Mouse (Mus musculus) heart, postnatal 0 days (tissue): ENCODE measurements around the gene Dhx16. TPM values are rescaled to one million over a fixed set of nuclear protein-coding genes. Genes with fewer than 3 reads are reported as not detected.
A peak's percentile ranks its signal among the peaks of the same experiment; 100 is the strongest.

Experiments used
- ATAC-seq: fragments of 200-750 bp; cut with Nextera tagmentation; 2 replicates; pipeline ENCODE4 v1.8.0; 2017; ENCODE audit warnings: low read depth, moderate number of reproducible peaks, moderate library complexity; ENCODE audit not compliant: insufficient read depth
- DNase-seq: peaks from one replicate; pipeline ENCODE4 v3.0.0-alpha.2; 2016; ENCODE audit warnings: low spot score
- H3K27ac ChIP-seq: fragments of 300-500 bp; sonication (generic); 2 replicates; pipeline ENCODE4 v1.5.1; 2014; ENCODE audit warnings: low read depth, mild to moderate bottlenecking
- H3K27me3 ChIP-seq: fragments of 300-500 bp; sonication (generic); 2 replicates; pipeline ENCODE4 v1.6.1; 2014; ENCODE audit warnings: low read length, mixed read lengths; ENCODE audit not compliant: control insufficient read depth, insufficient read depth
- H3K36me3 ChIP-seq: fragments of 300-500 bp; sonication (generic); replicated peaks from 2 replicates; pipeline ENCODE4 v1.6.1; 2014; ENCODE audit warnings: low read length, mixed read lengths; ENCODE audit not compliant: control insufficient read depth, insufficient read depth
- H3K4me1 ChIP-seq: fragments of 300-500 bp; sonication (generic); 2 replicates; pipeline ENCODE4 v1.6.1; 2014; ENCODE audit warnings: antibody characterized with exemption; ENCODE audit not compliant: control insufficient read depth, insufficient read depth
- H3K4me2 ChIP-seq: fragments of 300-500 bp; sonication (generic); 2 replicates; pipeline ENCODE4 v1.6.1; 2014; ENCODE audit warnings: low read depth, mild to moderate bottlenecking, low read length, moderate library complexity
- H3K4me3 ChIP-seq: fragments of 300-500 bp; sonication (generic); 2 replicates; pipeline ENCODE4 v1.5.1; 2014; ENCODE audit warnings: low read depth, low read length
- H3K9ac ChIP-seq: fragments of 300-500 bp; sonication (generic); replicated peaks from 2 replicates; pipeline ENCODE4 v1.6.1; 2014; ENCODE audit warnings: low read depth, low read length, mixed read lengths
- H3K9me3 ChIP-seq: fragments of 300-500 bp; sonication (generic); replicated peaks from 2 replicates; pipeline ENCODE4 v1.6.1; 2016; ENCODE audit warnings: low read length; ENCODE audit not compliant: control insufficient read depth
- CTCF ChIP-seq: IDR thresholded peaks from 2 replicates; pipeline ENCODE4 v1.5.1; 2016; ENCODE audit warnings: antibody characterized with exemption, control low read depth, low read depth
- EP300 ChIP-seq: IDR thresholded peaks from 2 replicates; pipeline ENCODE4 v1.6.1; 2016; ENCODE audit warnings: antibody characterized with exemption, low read depth
- WGBS: fragments of 180-500 bp; shearing (Covaris S2); extraction: QIAGEN DNeasy Blood & Tissue Kit; methylation state at CpG from one replicate; pipeline ENCODE4 v1.1.7; 2014; 5-methylcytosine and 5-hydroxymethylcytosine counted together
- polyA plus RNA-seq: library from polyadenylated mRNA; unstranded; fragments of >200 nt; fragmentation: Nextera tagmentation; extraction: Ambion mirVana; gene quantifications from 2 replicates; pipeline ENCODE4 v1.2.1, GENCODE M21; 2015
- total RNA-seq: library from RNA; depleted of rRNA; stranded (reverse); fragments of >200 nt; gene quantifications from 2 replicates; pipeline ENCODE4 v1.2.3, GENCODE M21; 2014; ENCODE audit warnings: low replicate concordance

Gene Dhx16
- total and polyA plus RNA-seq, 2 experiments from 2014 or later = 15.0 to 18.2 TPM

DNA sequence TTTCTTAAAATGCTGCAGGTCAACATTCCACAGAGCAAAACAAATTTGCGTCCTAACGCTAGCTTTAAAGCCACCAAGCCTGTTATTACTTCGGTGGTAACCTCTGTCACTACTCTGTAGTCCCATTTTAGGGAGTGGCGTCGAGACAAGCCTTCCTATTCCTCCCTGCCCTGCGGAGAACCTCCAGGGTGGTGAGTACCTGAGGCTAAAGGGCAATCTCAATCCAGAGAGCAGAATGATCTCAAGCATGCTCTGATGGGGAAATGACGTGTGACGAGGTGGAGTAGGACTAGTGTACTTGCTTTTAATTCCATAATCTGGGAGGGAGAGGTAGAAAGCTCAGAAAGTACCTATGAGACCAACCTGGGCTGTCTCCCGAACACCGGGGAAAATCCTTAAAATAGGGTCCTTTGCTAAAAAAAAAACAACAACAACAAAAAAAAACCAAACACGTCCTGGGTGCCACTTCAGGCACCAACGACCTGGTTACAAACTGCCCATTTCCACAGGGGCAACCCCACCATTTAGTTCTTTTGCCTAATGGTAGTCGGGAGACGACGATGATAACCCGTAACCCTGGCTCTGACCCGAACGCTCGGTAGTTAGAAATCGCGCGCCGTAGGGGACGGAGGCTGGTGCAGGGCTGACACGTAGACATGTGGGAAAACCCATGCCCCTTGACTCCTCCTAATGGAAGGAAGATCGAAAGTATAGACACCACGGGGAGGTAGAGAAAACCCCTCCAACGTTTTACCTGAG, 36.1 kb downstream of the Dhx16 start:
- Histone ChIP-seq H3K4me1 (peaks cover 18% of the 10 kb centered on the region; the same call in 1 of the 2 replicates), H3K9ac (peak overlapping the region; percentile 99), H3K36me3 (peaks cover 35% of the 10 kb centered on the region), H3K9me3 (no peaks in the 10 kb centered on the region), H3K27ac (peak overlapping the region; percentile 94), H3K27me3 (no peaks in the 10 kb centered on the region), H3K4me2 (peak overlapping the region; percentile 83), H3K4me3 (peak overlapping the region; percentile 91)
- DNase-seq (peak; percentile 39), ATAC-seq (peak; percentile 0; the same call in 1 of the 2 replicates)
- TF ChIP-seq EP300 (no peak), CTCF (no peak)
- WGBS = under 1% methylated on average over 28 of the region's 28 CpGs

DNA sequence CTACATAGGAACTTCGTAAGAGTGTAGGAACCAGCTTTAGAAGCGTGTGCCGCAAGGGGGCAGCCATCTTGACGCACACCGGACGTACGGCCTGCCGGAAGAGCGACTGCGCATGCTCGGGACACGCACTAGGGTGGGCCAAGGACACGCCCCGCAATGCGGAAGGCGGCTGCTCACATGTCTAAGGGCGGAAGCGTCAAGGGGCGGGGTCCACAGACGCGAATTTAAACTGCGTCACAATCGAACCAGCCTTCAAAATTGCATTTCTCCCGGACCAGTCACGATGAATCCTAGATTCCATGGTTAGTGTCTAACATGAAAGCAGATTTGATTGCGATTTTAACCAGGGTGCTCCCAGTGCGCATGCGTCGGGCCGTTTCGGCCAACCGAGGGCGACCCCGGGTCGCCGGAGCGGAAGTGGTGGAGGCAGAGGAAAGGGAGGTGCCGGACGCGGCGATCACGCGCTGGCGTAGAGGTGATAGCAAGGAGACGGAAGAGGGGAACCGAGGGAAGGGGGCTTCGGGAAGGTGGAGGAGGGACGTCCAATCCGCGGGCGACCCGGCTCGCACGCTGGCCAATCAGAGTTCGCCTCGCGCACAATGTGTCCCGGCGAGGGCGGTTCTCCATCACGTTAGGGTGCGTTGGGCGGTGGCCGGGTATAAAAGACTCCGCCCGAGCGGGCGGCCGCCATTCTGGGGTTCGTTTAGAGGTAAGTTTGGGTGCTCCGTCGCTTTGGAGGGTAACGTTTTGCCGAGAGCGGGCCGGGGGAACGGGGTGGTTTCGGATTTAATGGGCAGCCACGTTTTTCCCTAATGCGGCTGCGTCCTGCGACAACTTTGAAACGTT, 36.9 kb downstream of the Dhx16 start, which contains the start of the genes Mrps18b and Ppp1r10:
Mrps18b (minus strand) TSS at position 93 of the 846 bp plus-strand sequence.
Ppp1r10 (plus strand) TSS at position 138 of the 846 bp plus-strand sequence.
- H3K4me1 ChIP-seq = peaks cover 18% of the 10 kb centered on the region; the same call in 1 of the 2 replicates
- ATAC-seq = peak; percentile 91

DNA sequence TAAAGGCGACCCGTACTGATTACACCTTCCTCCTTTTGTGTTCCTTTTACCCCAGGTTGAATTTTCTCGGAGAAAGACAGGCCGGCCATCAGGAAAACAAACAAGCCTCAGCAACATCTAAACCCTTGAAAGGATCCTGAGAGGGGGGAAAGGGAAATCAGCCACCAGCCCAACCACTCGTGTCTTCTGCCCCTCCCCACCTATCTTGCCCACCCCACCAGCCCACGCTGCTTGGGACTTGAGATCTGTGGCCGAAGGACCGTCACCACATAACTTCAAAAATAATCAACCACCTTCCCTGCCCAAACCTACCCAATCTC, 37.5 kb downstream of the Dhx16 start:
- Histone ChIP-seq H3K4me3 (peak overlapping the region; percentile 91), H3K9ac (peak overlapping the region; percentile 99), H3K9me3 (no peaks in the 10 kb centered on the region), H3K4me2 (peak overlapping the region; percentile 89), H3K27ac (peak overlapping the region; percentile 99), H3K27me3 (no peaks in the 10 kb centered on the region), H3K36me3 (peaks cover 31% of the 10 kb centered on the region), H3K4me1 (peaks cover 18% of the 10 kb centered on the region; the same call in 1 of the 2 replicates)
- TF ChIP-seq EP300 (no peak), CTCF (no peak)
- DNase-seq = no peak
- no peak for ATAC-seq
- 1% methylated on average over 8 of the region's 8 CpGs for WGBS

More for the DNA sequence above, 36.9 kb downstream of the Dhx16 start, which contains the start of the genes Mrps18b and Ppp1r10:
- peak within 1 kb of the TSS; percentile 99 for H3K27ac ChIP-seq
- DNase-seq = peak; percentile 100
- peaks cover 32% of the 10 kb centered on the region for H3K36me3 ChIP-seq
- peak within 1 kb of the TSS; percentile 91 for H3K4me3 ChIP-seq
- no peaks in the 10 kb centered on the region for H3K9me3 ChIP-seq
- H3K9ac ChIP-seq = peak within 1 kb of the TSS; percentile 99
- H3K4me2 ChIP-seq = peak within 1 kb of the TSS; percentile 89
- no peaks in the 10 kb centered on the region for H3K27me3 ChIP-seq
- WGBS = under 1% methylated on average over 83 of the region's 83 CpGs
- TF ChIP-seq CTCF (peak; percentile 66), EP300 (peak; percentile 98)

DNA sequence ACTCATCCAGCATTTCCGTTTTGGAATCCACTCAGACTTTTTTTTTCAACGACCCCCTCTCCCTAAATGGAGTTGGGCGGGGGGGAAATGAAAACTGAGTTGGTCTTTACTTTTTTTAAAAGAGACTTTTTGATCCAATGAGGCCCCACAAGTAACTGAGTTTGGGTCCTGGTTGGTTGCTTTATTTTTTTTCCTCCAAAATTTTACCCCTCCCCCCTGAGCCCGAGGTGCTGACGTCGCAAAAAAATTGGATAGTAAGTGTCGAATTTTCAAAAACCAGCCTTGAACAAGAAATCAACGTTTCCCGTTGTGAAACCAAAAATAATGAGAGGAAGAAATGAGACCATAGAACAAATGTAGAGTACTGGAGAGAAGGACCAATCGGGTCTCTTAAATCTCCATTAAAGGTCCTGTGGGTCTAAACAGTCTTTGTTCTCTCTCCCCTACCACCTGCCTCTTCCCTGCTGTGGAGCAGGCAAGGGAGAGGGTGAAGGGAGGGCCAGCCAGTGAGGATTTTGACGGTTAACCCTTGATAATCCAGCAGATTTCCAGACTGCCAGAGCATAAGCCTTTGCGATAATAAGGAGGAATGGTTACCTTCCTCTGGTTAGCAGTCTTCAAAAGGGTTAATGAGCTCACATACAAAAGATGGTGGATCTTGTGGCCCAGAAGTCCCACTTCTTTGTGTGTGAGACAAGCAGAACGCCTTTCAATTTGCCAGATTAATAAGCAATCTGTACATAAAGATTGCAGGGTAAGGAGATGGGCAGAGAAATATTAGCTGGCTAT, 38.0 kb downstream of the Dhx16 start:
- peak overlapping the region; percentile 91 for H3K4me3 ChIP-seq
- no peaks in the 10 kb centered on the region for H3K27me3 ChIP-seq
- H3K9ac ChIP-seq = peak overlapping the region; percentile 99
- H3K9me3 ChIP-seq = no peaks in the 10 kb centered on the region
- TF ChIP-seq EP300 (no peak; the same call in 1 of the 2 replicates), CTCF (no peak)
- peak; percentile 84 for DNase-seq
- H3K36me3 ChIP-seq = peaks cover 25% of the 10 kb centered on the region
- peaks cover 18% of the 10 kb centered on the region; the same call in 1 of the 2 replicates for H3K4me1 ChIP-seq
- ATAC-seq = peak; percentile 6; the same call in 1 of the 2 replicates
- under 1% methylated on average over 13 of the region's 13 CpGs for WGBS
- H3K4me2 ChIP-seq = peak overlapping the region; percentile 89
- H3K27ac ChIP-seq = peak overlapping the region; percentile 99
